Mouse (Mus musculus) limb, embryonic 12.5 days (tissue): Measurements from ENCODE around the gene Gucy2c. TPM values are rescaled to one million over a fixed set of nuclear protein-coding genes. Genes with fewer than 3 reads are reported as not detected.
A peak's percentile ranks its signal among the peaks of the same experiment; 100 is the strongest.

ENCODE experiments used
- ATAC-seq: fragments of 200-750 bp; cut with Nextera tagmentation; 2 replicates; pipeline ENCODE4 v1.8.0; 2017; ENCODE audit warnings: low read depth, moderate TSS enrichment; ENCODE audit not compliant: insufficient number of reproducible peaks, insufficient read depth, low FRiP score, low TSS enrichment
- H3K27ac ChIP-seq: fragments of 300-500 bp; sonication (generic); 2 replicates; pipeline ENCODE4 v1.5.1; 2016; ENCODE audit warnings: mild to moderate bottlenecking, moderate library complexity
- H3K27me3 ChIP-seq: fragments of 300-500 bp; sonication (generic); 2 replicates; pipeline ENCODE4 v1.6.1; 2016; ENCODE audit warnings: mild to moderate bottlenecking, moderate library complexity
- H3K36me3 ChIP-seq: fragments of 300-500 bp; sonication (generic); 2 replicates; pipeline ENCODE4 v1.6.1; 2016; ENCODE audit warnings: mild to moderate bottlenecking, moderate library complexity
- H3K4me1 ChIP-seq: fragments of 300-500 bp; sonication (generic); replicated peaks from 2 replicates; pipeline ENCODE4 v1.6.1; 2016
- H3K4me2 ChIP-seq: fragments of 300-500 bp; sonication (generic); 2 replicates; pipeline ENCODE4 v1.6.1; 2016; ENCODE audit warnings: mild to moderate bottlenecking, moderate library complexity
- H3K4me3 ChIP-seq: fragments of 300-500 bp; sonication (generic); replicated peaks from 2 replicates; pipeline ENCODE4 v1.5.1; 2016; ENCODE audit warnings: mild to moderate bottlenecking
- H3K9ac ChIP-seq: fragments of 300-500 bp; sonication (generic); replicated peaks from 2 replicates; pipeline ENCODE4 v1.6.1; 2016; ENCODE audit warnings: mild to moderate bottlenecking, moderate library complexity
- H3K9me3 ChIP-seq: fragments of 300-500 bp; sonication (generic); 2 replicates; pipeline ENCODE4 v1.6.1; 2016; ENCODE audit warnings: mild to moderate bottlenecking, moderate library complexity
- WGBS: fragments of 180-500 bp; shearing (Covaris S2); methylation state at CpG from one replicate; pipeline ENCODE4 v1.1.7; 2016; 5-methylcytosine and 5-hydroxymethylcytosine counted together
- polyA plus RNA-seq: library from polyadenylated mRNA; unstranded; fragments of >200 nt; fragmentation: Nextera tagmentation; extraction: Ambion mirVana; gene quantifications from 2 replicates; pipeline ENCODE4 v1.2.1, GENCODE M21; 2016

Gucy2c gene
- polyA plus RNA-seq, 1 experiment from 2014 or later = not detected

DNA sequence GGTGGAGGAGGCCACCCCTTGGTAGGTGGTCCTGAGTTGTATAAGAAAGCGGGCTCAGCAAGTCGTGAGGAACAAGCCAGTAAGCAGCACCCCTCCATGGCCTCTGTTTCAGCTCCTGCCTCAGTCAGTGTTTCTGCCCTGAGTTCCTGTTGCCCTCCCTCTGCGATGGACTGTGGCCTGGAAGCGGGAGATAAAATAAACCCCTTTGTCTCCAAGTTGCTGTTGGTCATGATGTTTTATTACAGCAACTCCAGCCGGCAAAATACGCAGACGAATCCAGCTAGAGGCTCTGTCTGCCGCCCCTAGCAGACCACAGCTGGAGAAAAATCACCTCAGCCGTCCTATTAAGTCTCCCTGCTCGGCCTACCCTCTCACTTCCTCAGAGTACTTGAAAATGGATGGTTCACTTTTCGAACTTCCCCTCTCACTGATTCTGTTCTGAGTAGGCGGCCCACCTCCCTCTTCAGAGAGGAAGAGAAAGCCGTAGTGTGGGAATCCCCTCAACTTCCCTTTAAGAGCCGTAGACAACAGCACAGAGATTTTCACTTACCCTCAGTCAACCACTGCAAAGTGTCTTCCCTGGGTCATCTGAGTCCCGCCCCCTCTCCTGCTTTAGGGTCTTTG, 91.7 kb downstream of the Gucy2c start:
- Histone ChIP-seq H3K9me3 (0 out of 2 replicates have a peak, but pooled peaks cover 6% of the 10 kb centered on the region), H3K27me3 (no peaks in the 10 kb centered on the region), H3K27ac (peak overlapping the region; percentile 42; the same call in 1 of the 2 replicates), H3K4me3 (no peak overlapping the region), H3K4me1 (peaks cover 8% of the 10 kb centered on the region; the same call in 1 of the 2 replicates), H3K9ac (no peak overlapping the region), H3K36me3 (no peaks in the 10 kb centered on the region), H3K4me2 (no peak overlapping the region)
- 61% methylated on average over 15 of the region's 15 CpGs for WGBS
- ATAC-seq = no peak

DNA sequence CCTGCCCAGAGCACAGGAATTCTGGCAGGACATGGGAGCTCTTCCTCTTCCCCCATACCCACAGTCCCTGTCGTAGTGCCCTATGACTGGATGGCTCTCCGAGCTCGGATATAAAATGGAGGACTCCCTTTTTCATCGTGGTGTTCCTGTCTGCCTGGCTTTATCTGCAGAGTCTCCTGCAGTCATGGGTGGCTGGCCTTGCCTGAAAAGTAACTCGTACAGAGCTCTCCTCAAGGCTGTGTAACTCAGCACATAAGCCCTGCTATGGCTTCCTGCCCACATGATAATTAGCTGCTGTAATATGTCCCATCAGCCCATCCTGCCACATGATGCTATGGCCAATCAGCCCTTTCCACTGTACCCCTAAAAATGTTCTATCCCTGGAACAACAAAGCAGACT, 96.1 kb downstream of the Gucy2c start:
- H3K4me2 ChIP-seq = no peak overlapping the region
- H3K9ac ChIP-seq = no peak overlapping the region
- H3K4me3 ChIP-seq = no peak overlapping the region
- no peak overlapping the region for H3K27ac ChIP-seq
- 76% methylated on average over 5 of the region's 5 CpGs for WGBS
- no peaks in the 10 kb centered on the region for H3K27me3 ChIP-seq
- ATAC-seq = no peak
- 0 out of 2 replicates have a peak, but pooled peaks cover 2% of the 10 kb centered on the region for H3K9me3 ChIP-seq
- H3K36me3 ChIP-seq = no peaks in the 10 kb centered on the region
- H3K4me1 ChIP-seq = peaks cover 8% of the 10 kb centered on the region; the same call in 1 of the 2 replicates

DNA sequence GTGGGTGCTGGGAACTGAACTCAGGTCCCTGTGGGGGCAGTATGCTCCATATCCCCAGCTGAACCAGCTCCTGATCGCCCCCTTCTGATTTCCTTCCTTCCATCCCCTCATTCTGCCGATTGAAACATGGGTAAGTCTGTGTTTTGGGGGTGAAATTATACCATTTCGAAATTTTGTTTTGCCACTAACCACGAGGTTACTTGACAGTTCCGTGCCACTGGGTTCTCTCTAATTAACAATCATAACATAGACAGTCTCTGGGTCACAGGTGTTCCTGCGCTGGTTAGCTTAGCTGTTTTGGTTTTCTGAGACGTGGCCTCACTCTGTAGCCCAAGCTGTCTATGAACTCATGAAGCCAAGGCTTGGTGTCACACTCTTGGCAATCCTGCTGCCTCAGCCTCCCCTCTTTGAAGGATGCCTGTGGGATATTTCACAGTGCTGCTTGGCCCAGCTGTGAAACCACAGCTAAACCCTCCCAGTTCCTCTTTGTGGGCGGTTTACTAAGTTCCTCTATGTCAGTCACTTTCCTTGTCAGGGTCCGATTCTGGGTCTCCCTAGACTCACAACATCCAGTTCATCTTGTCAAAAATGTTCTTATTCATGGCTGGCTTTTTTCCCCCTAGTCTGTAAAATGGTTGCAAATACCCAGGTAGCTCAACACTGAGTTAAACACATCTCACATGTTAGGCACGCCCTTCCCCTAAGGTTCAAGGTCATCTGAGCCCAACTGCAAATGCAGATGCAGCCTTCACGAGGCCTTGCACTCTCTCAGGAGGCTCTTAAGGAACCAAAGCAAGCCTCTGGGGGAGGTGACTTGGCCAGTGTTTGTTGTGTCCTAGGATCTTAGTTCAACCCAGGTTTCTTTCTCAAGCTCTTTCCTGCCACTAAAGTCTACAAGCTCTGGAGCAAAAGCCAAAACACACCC, 97.9 kb downstream of the Gucy2c start:
- Histone ChIP-seq H3K9ac (no peak overlapping the region), H3K27ac (no peak overlapping the region), H3K9me3 (0 out of 2 replicates have a peak, but pooled peaks cover 2% of the 10 kb centered on the region), H3K27me3 (no peaks in the 10 kb centered on the region), H3K4me3 (no peak overlapping the region), H3K36me3 (no peaks in the 10 kb centered on the region), H3K4me2 (no peak overlapping the region), H3K4me1 (no peaks in the 10 kb centered on the region)
- no peak for ATAC-seq
- 85% methylated on average over 11 of the region's 11 CpGs for WGBS

DNA sequence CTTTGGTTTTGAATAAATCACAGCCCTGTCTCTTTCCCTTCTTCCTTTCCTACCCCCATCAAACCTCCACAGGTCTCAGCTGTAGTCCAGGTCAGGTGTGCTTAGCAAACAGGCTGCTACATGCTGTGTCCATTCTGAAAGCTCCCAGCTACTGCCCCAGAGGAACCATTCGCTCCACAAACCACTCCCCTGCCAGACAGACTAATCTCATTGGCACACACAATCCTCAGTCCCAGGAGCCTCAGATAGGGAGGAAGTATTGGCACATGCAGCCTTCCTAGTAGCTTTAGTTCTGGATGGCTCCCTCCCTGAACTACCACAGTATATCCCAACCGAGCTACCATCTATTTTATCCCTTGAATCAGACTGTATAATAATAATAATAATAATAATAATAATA, 102.2 kb downstream of the Gucy2c start:
- ATAC-seq = no peak
- H3K4me3 ChIP-seq = no peak overlapping the region
- no peak overlapping the region for H3K27ac ChIP-seq
- no peak overlapping the region for H3K4me2 ChIP-seq
- 35% methylated on average over 2 of the region's 2 CpGs for WGBS
- H3K27me3 ChIP-seq = no peaks in the 10 kb centered on the region
- no peaks in the 10 kb centered on the region for H3K36me3 ChIP-seq
- peaks cover 7% of the 10 kb centered on the region; the same call in 1 of the 2 replicates for H3K9me3 ChIP-seq
- H3K4me1 ChIP-seq = no peaks in the 10 kb centered on the region
- H3K9ac ChIP-seq = no peak overlapping the region

DNA sequence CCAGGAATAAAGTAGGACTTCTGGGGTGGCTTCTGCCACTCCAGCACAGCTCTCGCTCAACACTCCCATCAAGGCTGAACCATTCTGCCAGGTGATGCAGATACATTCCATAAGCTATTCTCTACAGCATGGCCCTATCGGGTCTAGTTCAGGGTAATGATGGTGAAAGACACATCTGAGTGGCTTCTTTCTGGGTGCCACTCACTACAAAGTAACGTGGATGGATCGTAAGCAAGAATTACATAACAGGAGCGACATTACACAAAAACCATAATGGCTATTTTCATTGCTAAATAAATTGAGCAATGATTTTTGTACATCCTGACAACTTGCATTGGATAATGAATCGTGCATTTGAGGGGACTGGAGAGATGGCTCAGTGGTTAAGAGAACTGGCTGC, 106.6 kb downstream of the Gucy2c start:
- Histone ChIP-seq H3K36me3 (no peaks in the 10 kb centered on the region), H3K4me2 (no peak overlapping the region), H3K9ac (no peak overlapping the region), H3K27me3 (no peaks in the 10 kb centered on the region), H3K4me3 (no peak overlapping the region), H3K4me1 (no peaks in the 10 kb centered on the region), H3K27ac (no peak overlapping the region), H3K9me3 (peaks cover 20% of the 10 kb centered on the region; the same call in 1 of the 2 replicates)
- no peak for ATAC-seq
- 92% methylated on average over 6 of the region's 6 CpGs for WGBS

DNA sequence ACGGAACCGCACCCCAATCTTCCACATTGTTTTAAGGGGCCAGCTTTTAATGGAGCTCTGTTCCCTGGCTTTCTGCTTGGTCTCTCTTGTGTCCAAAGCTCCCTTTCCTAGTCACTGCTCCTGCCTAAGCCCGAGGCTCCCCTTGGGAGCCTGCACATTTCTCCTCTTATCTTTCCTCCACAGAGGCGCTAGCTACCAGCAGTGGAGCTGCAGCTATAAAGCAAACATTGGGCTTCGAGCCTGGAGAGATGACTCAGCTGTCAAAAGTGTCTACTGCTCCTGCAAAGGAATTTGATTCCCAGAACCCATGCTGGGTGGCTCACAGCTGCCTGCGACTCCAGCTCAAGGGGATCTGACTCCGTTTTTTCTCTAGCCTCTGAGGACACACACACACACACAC, 109.1 kb downstream of the Gucy2c start:
- H3K27ac ChIP-seq = no peak overlapping the region
- 70% methylated on average over 7 of the region's 7 CpGs for WGBS
- H3K36me3 ChIP-seq = no peaks in the 10 kb centered on the region
- no peaks in the 10 kb centered on the region for H3K4me1 ChIP-seq
- H3K9ac ChIP-seq = no peak overlapping the region
- no peak overlapping the region for H3K4me3 ChIP-seq
- H3K9me3 ChIP-seq = peaks cover 20% of the 10 kb centered on the region; the same call in 1 of the 2 replicates
- ATAC-seq = no peak
- H3K27me3 ChIP-seq = no peaks in the 10 kb centered on the region
- H3K4me2 ChIP-seq = no peak overlapping the region

DNA sequence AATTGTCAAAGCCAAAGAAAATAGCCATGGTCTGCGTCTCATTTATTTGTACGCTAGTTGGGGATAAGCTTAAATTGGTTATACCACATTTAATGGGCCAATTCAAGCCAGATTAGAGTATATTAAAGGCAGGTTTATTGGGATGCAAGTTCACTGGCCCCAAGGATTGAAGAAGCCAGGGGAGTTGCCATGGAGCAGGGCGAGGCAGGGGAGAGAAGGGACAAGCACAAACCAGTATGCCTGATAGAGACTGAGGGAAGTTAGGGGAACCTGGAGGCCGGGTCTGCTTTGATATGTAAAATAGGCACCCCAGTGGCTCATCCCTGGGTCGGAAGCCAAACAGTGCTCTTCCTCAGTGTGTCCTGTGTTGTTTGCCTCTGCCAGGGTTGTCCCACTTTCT, 112.3 kb downstream of the Gucy2c start:
- Histone ChIP-seq H3K9me3 (peaks cover 14% of the 10 kb centered on the region; the same call in 1 of the 2 replicates), H3K36me3 (no peaks in the 10 kb centered on the region), H3K27ac (no peak overlapping the region), H3K4me3 (no peak overlapping the region), H3K4me2 (no peak overlapping the region), H3K9ac (no peak overlapping the region), H3K27me3 (no peaks in the 10 kb centered on the region), H3K4me1 (no peaks in the 10 kb centered on the region)
- ATAC-seq = no peak
- 38% methylated on average over 5 of the region's 5 CpGs for WGBS

DNA sequence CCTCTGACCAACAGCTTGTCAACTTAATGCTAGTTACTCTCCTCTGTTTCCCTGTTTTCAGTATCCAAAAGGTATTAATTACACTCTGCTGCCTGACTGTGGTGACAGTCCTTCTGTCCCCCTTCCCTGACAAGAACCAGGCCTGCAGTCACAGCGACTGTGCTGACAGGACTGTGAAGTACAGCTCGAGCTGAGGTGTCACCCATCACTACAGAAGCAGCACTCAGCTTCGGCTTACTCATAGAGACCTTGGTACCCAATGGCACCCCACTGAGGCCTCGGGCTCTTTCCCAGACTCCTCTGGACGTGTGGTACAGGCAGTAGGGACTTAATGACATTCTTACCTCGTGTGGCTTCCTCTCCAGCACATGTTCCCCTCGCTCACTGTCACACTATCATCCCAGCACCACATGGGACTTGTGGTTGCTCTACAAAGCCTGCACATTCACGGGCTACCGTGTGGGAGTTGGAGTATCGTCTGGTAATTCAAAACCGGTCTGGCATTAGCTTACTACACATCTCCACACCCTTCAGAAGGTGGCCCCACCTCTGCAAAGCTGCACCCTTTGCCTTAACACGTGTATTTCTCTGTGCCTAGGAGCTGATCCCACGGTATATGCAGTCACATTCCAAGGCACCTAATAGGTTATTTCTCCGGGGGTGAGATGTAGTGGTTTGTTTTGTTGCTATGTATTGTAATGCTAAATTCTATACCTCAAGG, 113.1 kb downstream of the Gucy2c start:
- Histone ChIP-seq H3K4me1 (no peaks in the 10 kb centered on the region), H3K4me3 (no peak overlapping the region), H3K4me2 (no peak overlapping the region), H3K27ac (no peak overlapping the region), H3K36me3 (no peaks in the 10 kb centered on the region), H3K27me3 (peaks cover 7% of the 10 kb centered on the region), H3K9me3 (peaks cover 6% of the 10 kb centered on the region; the same call in 1 of the 2 replicates), H3K9ac (no peak overlapping the region)
- WGBS = 42% methylated on average over 14 of the region's 14 CpGs
- ATAC-seq = no peak

DNA sequence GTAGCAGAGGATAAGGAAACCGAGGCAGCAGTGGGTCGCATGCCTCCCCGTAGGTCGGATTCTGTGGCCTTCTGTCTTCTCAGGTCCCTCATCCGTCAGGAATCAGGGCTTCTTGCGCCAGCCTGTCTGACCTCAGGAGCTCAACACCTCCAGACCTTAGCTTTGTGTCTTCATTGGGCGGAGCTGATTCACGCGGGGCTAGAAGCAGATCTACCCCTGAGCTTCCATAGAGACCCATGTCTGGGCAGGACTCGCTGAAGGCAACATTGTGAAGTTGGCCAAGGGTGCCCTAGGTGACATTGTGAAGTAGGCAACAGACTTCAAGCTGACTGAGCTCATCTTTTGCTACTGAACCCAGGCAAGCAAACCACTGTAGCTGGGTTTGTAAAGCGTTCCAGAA, 119.5 kb downstream of the Gucy2c start:
- Histone ChIP-seq H3K4me2 (peak overlapping the region; percentile 85), H3K4me1 (peaks cover 9% of the 10 kb centered on the region; the same call in 1 of the 2 replicates), H3K27me3 (peaks cover 40% of the 10 kb centered on the region), H3K4me3 (peak overlapping the region; percentile 44), H3K9me3 (no peaks in the 10 kb centered on the region), H3K36me3 (no peaks in the 10 kb centered on the region), H3K27ac (no peak overlapping the region), H3K9ac (peak overlapping the region; percentile 51; the same call in 1 of the 2 replicates)
- ATAC-seq = no peak
- WGBS = 21% methylated on average over 11 of the region's 11 CpGs

DNA sequence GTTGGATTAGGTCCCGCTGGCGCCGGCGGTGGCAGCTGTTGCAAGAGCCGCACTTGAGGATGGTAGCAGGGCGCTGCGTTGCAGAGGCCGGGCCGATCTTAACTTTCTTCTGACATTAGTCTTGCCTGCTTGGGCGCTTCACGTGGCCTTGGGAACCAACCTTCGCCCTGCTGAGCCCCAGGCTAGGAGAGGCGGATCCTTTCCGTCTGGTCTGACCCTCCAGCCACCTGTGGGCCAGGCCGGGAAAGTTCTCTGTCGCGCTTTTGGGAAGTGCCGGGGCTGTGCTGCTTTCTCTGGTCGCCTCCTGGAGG, 119.9 kb downstream of the Gucy2c start, which contains the start of gene Plbd1:
Gene Plbd1, minus strand, starts transcription at position 223 of the 311 bp plus-strand sequence.
- peak within 1 kb of the TSS; percentile 51 for H3K9ac ChIP-seq
- H3K36me3 ChIP-seq = no peaks in the 10 kb centered on the region
- peaks cover 9% of the 10 kb centered on the region; the same call in 1 of the 2 replicates for H3K4me1 ChIP-seq
- H3K4me3 ChIP-seq = peak within 1 kb of the TSS; percentile 44
- H3K27me3 ChIP-seq = peaks cover 40% of the 10 kb centered on the region
- ATAC-seq = peak; percentile 26; the same call in 1 of the 2 replicates
- H3K9me3 ChIP-seq = no peaks in the 10 kb centered on the region
- WGBS = 2% methylated on average over 19 of the region's 19 CpGs
- peak within 1 kb of the TSS; percentile 85 for H3K4me2 ChIP-seq
- no peak within 1 kb of the TSS for H3K27ac ChIP-seq
